Mouse (Mus musculus) liver, embryonic 14.5 days (tissue): Measurements from ENCODE around the gene Pds5a. TPM values are rescaled to one million over a fixed set of nuclear protein-coding genes. Genes with fewer than 3 reads are reported as not detected.

Source experiments
- ATAC-seq: fragments of 200-750 bp; cut with Nextera tagmentation; 2 replicates; pipeline ENCODE4 v1.8.0; 2017; ENCODE audit warnings: moderate number of reproducible peaks, mild to moderate bottlenecking, moderate library complexity; ENCODE audit not compliant: insufficient read depth
- DNase-seq, 3 experiments: peaks; one replicate each; pipeline ENCODE4 v3.0.0-alpha.2; 2012 to 2013; ENCODE audit warnings: low read depth in 3 of 3, low spot score in 3 of 3
- H3K27ac ChIP-seq: fragments of 300-500 bp; sonication (generic); 2 replicates; pipeline ENCODE4 v1.5.1; 2014; ENCODE audit warnings: moderate library complexity, mild to moderate bottlenecking, control low read depth, inconsistent platforms
- H3K27me3 ChIP-seq: fragments of 300-500 bp; sonication (generic); 2 replicates; pipeline ENCODE4 v1.6.1; 2014; ENCODE audit warnings: mild to moderate bottlenecking, low read length, moderate library complexity; ENCODE audit not compliant: control insufficient read depth, insufficient read depth
- H3K36me3 ChIP-seq: fragments of 300-500 bp; sonication (generic); replicated peaks from 2 replicates; pipeline ENCODE4 v1.6.1; 2014; ENCODE audit warnings: low read depth; ENCODE audit not compliant: control insufficient read depth, insufficient read depth
- H3K4me1 ChIP-seq, 2 experiments: fragments of 200-500 bp in 1 of 2; fragments of 300-500 bp in 1 of 2; sonication (generic) in 1 of 2; replicated peaks; 2 replicates each; pipeline ENCODE4 v1.6.1; 2012 to 2014; ENCODE audit warnings: antibody characterized with exemption in 1 of 2, inconsistent platforms in 1 of 2, low read length in 1 of 2; ENCODE audit not compliant: control insufficient read depth in 2 of 2, insufficient read depth in 2 of 2
- H3K4me2 ChIP-seq: fragments of 300-500 bp; sonication (generic); 2 replicates; pipeline ENCODE4 v1.6.1; 2014; ENCODE audit warnings: low read depth, mild to moderate bottlenecking, control low read depth, moderate library complexity
- H3K4me3 ChIP-seq, 2 experiments: fragments of 200-500 bp in 1 of 2; fragments of 300-500 bp in 1 of 2; sonication (generic) in 1 of 2; 2 replicates each; pipeline ENCODE4 v1.5.1; 2012 to 2014; ENCODE audit warnings: low read depth in 2 of 2, low read length in 2 of 2, mild to moderate bottlenecking in 2 of 2, control low read depth in 1 of 2, inconsistent platforms in 1 of 2, moderate library complexity in 1 of 2; ENCODE audit not compliant: insufficient read depth in 1 of 2
- H3K9ac ChIP-seq: fragments of 300-500 bp; sonication (generic); replicated peaks from 2 replicates; pipeline ENCODE4 v1.6.1; 2014; ENCODE audit warnings: mild to moderate bottlenecking, control low read depth, moderate library complexity
- H3K9me3 ChIP-seq: fragments of 300-500 bp; sonication (generic); 2 replicates; pipeline ENCODE4 v1.6.1; 2016; ENCODE audit warnings: low read length, mixed read lengths; ENCODE audit not compliant: control insufficient read depth
- CTCF ChIP-seq: IDR thresholded peaks from 2 replicates; pipeline ENCODE4 v1.5.1; 2016; ENCODE audit warnings: antibody characterized with exemption, low read depth, control low read depth
- EP300 ChIP-seq: IDR thresholded peaks from 2 replicates; pipeline ENCODE4 v1.6.1; 2016; ENCODE audit warnings: antibody characterized with exemption, low read depth
- WGBS: fragments of 180-500 bp; shearing (Covaris S2); extraction: QIAGEN DNeasy Blood & Tissue Kit; methylation state at CpG from one replicate; pipeline ENCODE4 v1.1.7; 2014; ENCODE audit not compliant: insufficient replicate concordance; 5-methylcytosine and 5-hydroxymethylcytosine counted together
- polyA plus RNA-seq, 2 experiments: library from polyadenylated mRNA; depleted of rRNA in 1 of 2; stranded (reverse) in 1 of 2; unstranded in 1 of 2; fragments of >200 nt; fragmentation: Nextera tagmentation in 1 of 2; extraction: Ambion mirVana in 1 of 2; gene quantifications; 2 replicates each; pipeline versions ENCODE4 v1.2.1 to v1.2.3; 2012 to 2014

Gene Pds5a
- polyA plus RNA-seq, 2 experiments = 24.9 to 31.4 TPM

GRCm38 (mm10) chr5:65706171-65706570, 8.1 kb upstream of the Pds5a start:
- 68% methylated on average over 4 of the region's 4 CpGs for WGBS
- ATAC-seq (no peak), DNase-seq (no peak)
- no peak overlapping the region for H3K9ac ChIP-seq
- no peak overlapping the region for H3K4me2 ChIP-seq
- TF ChIP-seq CTCF = peak; percentile 32
- no peak for TF ChIP-seq EP300
- H3K27ac ChIP-seq = no peak overlapping the region
- no peaks in the 10 kb centered on the region; the same call in 1 of the 2 replicates for H3K27me3 ChIP-seq
- no peaks in the 10 kb centered on the region for H3K9me3 ChIP-seq
- H3K36me3 ChIP-seq = no peaks in the 10 kb centered on the region
- H3K4me1 ChIP-seq = 0 out of 4 replicates have a peak, but pooled peaks cover 0 to 4% of the 10 kb centered on the region in 2 experiments
- no peak overlapping the region for H3K4me3 ChIP-seq

- no peaks in the 10 kb centered on the region for H3K9me3 ChIP-seq
- no peak overlapping the region for H3K4me3 ChIP-seq
- no peak overlapping the region for H3K27ac ChIP-seq
- 0 out of 4 replicates have a peak, but pooled peaks cover 0 to 4% of the 10 kb centered on the region in 2 experiments for H3K4me1 ChIP-seq
- WGBS = 58% methylated on average over 12 of the region's 12 CpGs
- no peaks in the 10 kb centered on the region for H3K36me3 ChIP-seq
- H3K4me2 ChIP-seq = no peak overlapping the region
- no peak for TF ChIP-seq EP300
- peak; percentile 24; the same call in 1 of the 2 replicates for TF ChIP-seq CTCF
- H3K9ac ChIP-seq = no peak overlapping the region
- no peak for DNase-seq
- no peak for ATAC-seq
- H3K27me3 ChIP-seq = no peaks in the 10 kb centered on the region; the same call in 1 of the 2 replicates
These were observed 6.9 kb upstream of the Pds5a start for GRCm38 (mm10) chr5:65704765-65705678.

- H3K4me2 ChIP-seq = no peak overlapping the region
- no peak overlapping the region for H3K9ac ChIP-seq
- no peaks in the 10 kb centered on the region; the same call in 1 of the 2 replicates for H3K27me3 ChIP-seq
- H3K9me3 ChIP-seq = no peaks in the 10 kb centered on the region
- no peak for ATAC-seq
- H3K4me1 ChIP-seq = peaks cover 9% of the 10 kb centered on the region in 2 experiments; a peak in 3 of 4 replicates
- no peaks in the 10 kb centered on the region for H3K36me3 ChIP-seq
- H3K4me3 ChIP-seq = no peak overlapping the region
- no peak overlapping the region for H3K27ac ChIP-seq
- no peak for DNase-seq
- no peak for TF ChIP-seq EP300
- 47% methylated on average over 9 of the region's 9 CpGs for WGBS
These were observed 5.2 kb upstream of the Pds5a start for GRCm38 (mm10) chr5:65703261-65703660.

- 79% methylated on average over 5 of the region's 5 CpGs for WGBS
- H3K27me3 ChIP-seq = no peaks in the 10 kb centered on the region
- DNase-seq (no peak), ATAC-seq (no peak)
- H3K9me3 ChIP-seq = no peaks in the 10 kb centered on the region
- H3K36me3 ChIP-seq = peaks cover 3% of the 10 kb centered on the region
- H3K27ac ChIP-seq = no peak overlapping the region
- H3K4me2 ChIP-seq = no peak overlapping the region
- no peak for TF ChIP-seq CTCF
- no peak for TF ChIP-seq EP300
- no peak overlapping the region for H3K9ac ChIP-seq
- H3K4me1 ChIP-seq = peaks cover 13 to 19% of the 10 kb centered on the region in 2 experiments
- H3K4me3 ChIP-seq = no peak overlapping the region
These were observed 2.0 kb upstream of the Pds5a start for GRCm38 (mm10) chr5:65700102-65700501.

- peak overlapping the region; percentile 90 for H3K27ac ChIP-seq
- ATAC-seq (no peak), DNase-seq (no peak)
- no peaks in the 10 kb centered on the region for H3K27me3 ChIP-seq
- TF ChIP-seq CTCF = no peak
- no peak for TF ChIP-seq EP300
- H3K4me3 ChIP-seq = peak overlapping the region; percentile 81 to 87
- H3K4me2 ChIP-seq = peak overlapping the region; percentile 91
- WGBS = 50% methylated on average over 10 of the region's 10 CpGs
- peaks cover 16 to 24% of the 10 kb centered on the region in 2 experiments for H3K4me1 ChIP-seq
- H3K9me3 ChIP-seq = no peaks in the 10 kb centered on the region
- peaks cover 11% of the 10 kb centered on the region for H3K36me3 ChIP-seq
- H3K9ac ChIP-seq = peak overlapping the region; percentile 98
These were observed 1.1 kb upstream of the Pds5a start for GRCm38 (mm10) chr5:65699146-65699545.
